In genomic region chr3:28013441-28013840, GRCm38 (mm10) we compare ENCODE assay signal across 14 mouse cellular contexts.
"Had no signal": no experiment of that assay in that cellular context is flagged by ENCODE, and none has a peak within 500 bp of the region (broad histone marks: within the 10 kb centered on the region; RNA-seq: fewer than 3 reads in every experiment).

No protein-coding gene starts in this region.

- H3K9me3 ChIP-seq: limb, embryonic 15.5 days; liver, embryonic 12.5 days; midbrain, embryonic 10.5 days; neural tube, embryonic 15.5 days had no signal

- ATAC-seq: liver, embryonic 12.5 days had no signal

- DNase-seq: kidney, adult 2 months; kidney, postnatal 36 days; lung, embryonic 14.5 days; lung, postnatal 10 days; lung, postnatal 4 days; right cerebral cortex, adult 18-20 months; right cerebral cortex, postnatal 25 days; thymus, postnatal 36 days had no signal

- H3K9ac ChIP-seq: limb, embryonic 15.5 days; liver, embryonic 12.5 days; lung, embryonic 14.5 days; neural tube, embryonic 15.5 days had no signal

- H3K36me3 ChIP-seq: limb, embryonic 15.5 days; liver, embryonic 12.5 days; midbrain, embryonic 10.5 days; neural tube, embryonic 15.5 days had no signal

- H3K27ac ChIP-seq: left cerebral cortex, adult 2 months; limb, embryonic 15.5 days; liver, embryonic 12.5 days; midbrain, embryonic 10.5 days; neural tube, embryonic 15.5 days had no signal

- H3K4me3 ChIP-seq: left cerebral cortex, adult 2 months; limb, embryonic 15.5 days; liver, embryonic 12.5 days; midbrain, embryonic 10.5 days; myocyte; neural tube, embryonic 15.5 days had no signal

- H3K27me3 ChIP-seq: limb, embryonic 15.5 days; liver, embryonic 12.5 days; neural tube, embryonic 15.5 days had no signal

- H3K4me2 ChIP-seq: limb, embryonic 15.5 days; liver, embryonic 12.5 days; lung, embryonic 14.5 days; neural tube, embryonic 15.5 days had no signal

- H3K4me1 ChIP-seq: limb, embryonic 15.5 days; liver, embryonic 12.5 days; neural tube, embryonic 15.5 days had no signal
